Mouse (Mus musculus) cerebellum, postnatal 36 days (tissue): Measurements from ENCODE around the gene Igsf9.

Experiments used
- DNase-seq, 2 experiments: peaks; one replicate each; pipeline ENCODE4 v3.0.0; 2021 to 2022; ENCODE audit warnings: mixed read lengths in 2 of 2

The Igsf9 gene

DNA sequence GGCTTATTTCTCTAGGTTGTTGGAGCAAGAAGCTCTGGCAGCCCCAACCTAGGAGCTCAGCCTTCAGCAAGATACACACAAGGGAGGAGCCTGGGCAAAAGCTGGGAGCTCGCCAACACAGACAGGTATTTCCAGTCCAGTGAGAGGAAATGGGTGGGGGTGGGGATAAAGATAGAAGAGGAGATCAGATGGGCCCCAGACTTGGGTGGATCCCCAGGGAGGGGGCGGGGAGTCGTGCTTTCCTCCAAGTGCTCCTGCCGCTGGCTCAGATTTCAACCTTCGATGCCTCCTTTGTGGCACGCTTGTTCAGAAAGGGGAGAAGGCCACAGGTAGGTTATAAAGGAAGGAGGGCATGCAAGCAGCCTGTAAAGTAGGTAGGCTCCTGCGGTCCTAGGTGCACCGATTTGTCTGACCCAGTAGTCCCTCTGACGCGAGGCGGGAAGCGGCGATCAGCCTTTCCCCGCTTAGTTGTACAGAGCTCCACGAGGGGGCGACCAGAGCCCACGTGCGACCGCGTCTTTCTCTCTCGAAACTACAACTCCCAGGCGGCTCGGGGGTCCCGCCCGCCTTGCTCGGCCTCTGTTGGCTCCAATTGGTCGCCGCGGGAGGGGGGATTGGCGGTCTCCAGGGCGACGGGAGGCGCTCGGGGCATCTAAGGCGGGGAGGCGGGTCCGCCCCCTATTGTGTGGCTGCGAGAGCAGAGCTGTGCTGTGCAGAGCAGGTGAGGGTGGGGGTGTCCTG, at the start of gene Igsf9:
TSS of gene Igsf9 (plus strand) at position 249 of the 741 bp plus-strand sequence.
- peak; percentile 76 to 85 for DNase-seq

GRCm38 (mm10) chr1:172431836-172432586, 49.6 kb upstream of the Igsf9 start:
- DNase-seq = peak in 1 of 2 experiments; percentile 12

DNA sequence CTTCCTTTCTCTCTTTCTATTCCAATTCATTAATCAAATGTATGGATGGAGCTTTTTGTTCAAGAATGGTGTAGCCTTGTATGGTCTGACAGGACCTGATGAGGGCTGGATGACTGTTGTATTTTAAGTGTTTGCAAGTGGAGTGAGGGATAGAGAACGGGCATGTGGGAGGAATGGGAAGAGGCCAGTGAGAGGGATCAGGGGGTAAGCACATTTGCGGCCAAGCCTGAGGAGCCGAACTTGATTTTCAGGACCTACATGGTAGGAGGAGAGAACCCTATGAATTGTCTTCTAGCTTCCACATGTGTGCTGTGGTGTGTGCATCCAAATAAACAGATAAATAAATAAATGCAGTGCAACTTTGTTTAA, 49.0 kb upstream of the Igsf9 start:
- DNase-seq = no peak

- no peak for DNase-seq
These were observed 48.4 kb upstream of the Igsf9 start for GRCm38 (mm10) chr1:172433012-172433850.

DNA sequence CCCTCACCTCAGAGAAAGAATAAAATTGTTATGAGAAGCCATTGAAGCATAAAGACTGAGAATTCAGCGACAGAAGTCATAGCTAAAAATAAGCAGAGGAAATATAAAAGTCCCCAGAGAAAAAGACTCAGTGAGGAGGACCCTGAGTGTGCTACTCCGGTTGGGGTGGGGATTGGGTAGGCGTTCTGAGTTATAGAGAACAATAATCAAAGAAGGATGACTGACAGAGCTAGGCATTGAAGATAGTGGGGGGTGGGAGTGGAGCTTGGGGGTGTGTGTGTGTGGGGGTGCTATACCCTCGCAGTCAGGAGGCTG, 47.8 kb upstream of the Igsf9 start:
- DNase-seq = no peak

DNA sequence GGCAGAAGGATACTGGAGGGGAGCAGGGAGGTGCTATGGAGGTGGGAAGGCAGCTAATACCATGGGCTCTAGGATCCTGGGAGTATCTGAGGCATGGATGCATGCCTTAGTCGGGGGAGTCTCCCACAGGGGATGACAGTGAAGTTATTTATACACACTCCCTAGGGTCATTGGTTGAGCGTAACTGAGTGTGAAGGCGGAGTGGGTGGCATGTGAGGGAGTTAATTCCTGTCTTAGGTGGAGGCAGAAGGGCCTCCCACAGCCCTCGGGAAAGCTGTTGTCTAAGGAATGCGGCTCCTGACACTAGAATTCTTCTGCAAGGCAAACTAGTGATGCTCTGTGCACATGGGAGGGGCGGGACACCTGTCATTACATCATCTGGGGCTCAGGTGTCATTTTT, 44.8 kb upstream of the Igsf9 start:
- no peak for DNase-seq

GRCm38 (mm10) chr1:172438621-172439020, 43.0 kb upstream of the Igsf9 start:
- DNase-seq = no peak

- DNase-seq = no peak
These were observed 41.1 kb upstream of the Igsf9 start for GRCm38 (mm10) chr1:172440521-172440920.

DNA sequence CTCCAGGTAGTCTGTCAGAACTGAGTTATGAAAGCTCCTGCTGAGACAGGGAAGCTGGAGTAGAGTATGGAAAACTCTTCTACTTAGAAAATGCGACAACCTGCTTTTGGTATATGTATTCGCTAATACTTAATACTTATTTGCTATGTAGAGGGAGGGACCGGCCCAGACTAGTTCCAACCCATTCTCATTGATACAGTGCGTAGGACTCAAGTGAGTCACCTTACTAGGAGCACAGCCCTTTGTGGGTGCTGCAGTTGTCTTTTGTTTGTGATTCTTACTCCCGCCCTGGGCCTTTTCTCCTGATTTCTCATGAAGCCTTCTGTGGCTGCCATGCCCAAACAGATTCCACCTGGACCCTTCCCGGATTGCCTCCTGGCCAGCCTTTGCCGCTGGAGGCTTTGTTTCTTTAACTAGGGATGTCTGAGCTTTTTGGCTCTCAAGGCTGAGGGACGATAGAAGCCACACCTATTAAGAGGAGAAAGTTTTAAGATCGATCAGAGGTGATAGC, 39.6 kb upstream of the Igsf9 start:
- no peak for DNase-seq

- DNase-seq = no peak
These were observed 31.4 kb upstream of the Igsf9 start for GRCm38 (mm10) chr1:172450226-172450625.

GRCm38 (mm10) chr1:172450848-172451470, 30.6 kb upstream of the Igsf9 start:
- no peak for DNase-seq

DNA sequence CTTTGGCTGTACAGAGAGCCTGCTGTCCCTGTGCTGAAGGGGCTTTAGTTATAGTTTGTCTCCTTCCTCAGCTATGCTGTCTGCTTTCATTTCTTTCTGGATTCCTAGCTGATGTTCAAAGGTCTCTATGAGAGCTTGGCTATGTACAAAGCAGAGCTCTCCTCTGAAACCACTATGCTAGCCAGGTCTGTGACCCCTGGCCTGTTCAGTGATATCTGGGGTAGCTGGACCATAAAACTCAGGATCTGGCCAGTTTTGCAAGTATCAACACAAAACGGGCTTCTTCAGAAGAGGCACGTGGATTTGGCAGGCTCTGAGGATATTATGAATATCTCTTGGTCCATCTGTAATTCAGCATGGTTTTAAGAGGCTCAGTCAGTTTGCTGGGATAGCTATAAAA, 28.7 kb upstream of the Igsf9 start:
- DNase-seq = no peak

GRCm38 (mm10) chr1:172453810-172454209, 27.8 kb upstream of the Igsf9 start:
- no peak for DNase-seq

GRCm38 (mm10) chr1:172455416-172455815, 26.2 kb upstream of the Igsf9 start:
- DNase-seq = no peak

- no peak for DNase-seq
These were observed 25.4 kb upstream of the Igsf9 start for GRCm38 (mm10) chr1:172456001-172456677.

GRCm38 (mm10) chr1:172457196-172457595, 24.4 kb upstream of the Igsf9 start:
- no peak for DNase-seq

DNA sequence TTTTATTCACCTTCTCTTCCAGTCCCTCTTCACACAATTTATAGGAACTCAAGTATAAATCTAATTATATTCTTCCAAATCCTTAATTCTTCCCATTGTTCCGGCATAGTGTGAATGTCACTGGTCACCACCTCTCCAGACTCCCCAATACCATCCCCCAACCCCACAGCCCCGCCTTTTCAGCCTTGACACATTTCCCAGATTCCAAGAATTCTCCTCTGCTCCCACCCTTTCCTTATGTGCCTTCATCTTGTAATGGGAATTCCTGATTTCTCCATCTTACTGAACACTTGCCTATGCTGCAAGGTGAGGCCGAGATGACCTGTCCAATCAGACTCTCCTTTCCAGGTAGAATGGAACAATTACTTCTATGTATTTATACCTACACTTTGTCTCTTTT, 23.5 kb upstream of the Igsf9 start:
- DNase-seq = no peak

DNA sequence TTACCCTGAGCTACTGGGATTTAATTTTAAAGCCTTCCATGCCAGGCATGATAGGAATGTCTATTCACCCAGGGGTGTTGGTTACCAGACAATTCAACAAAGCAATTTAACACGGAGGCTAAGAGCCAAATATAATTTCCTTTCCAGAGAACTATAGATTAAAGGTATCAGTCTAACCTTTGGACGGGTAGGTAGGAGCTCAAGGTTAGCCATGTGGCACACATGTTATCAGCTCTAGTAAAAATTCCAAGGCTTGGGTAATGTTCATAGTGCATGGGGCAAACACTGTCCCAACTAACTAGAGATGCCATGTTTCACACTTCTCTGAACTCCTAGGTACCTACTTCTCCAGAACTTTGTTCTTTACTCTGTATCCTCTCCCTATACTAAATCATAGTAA, 20.0 kb upstream of the Igsf9 start:
- no peak for DNase-seq

DNA sequence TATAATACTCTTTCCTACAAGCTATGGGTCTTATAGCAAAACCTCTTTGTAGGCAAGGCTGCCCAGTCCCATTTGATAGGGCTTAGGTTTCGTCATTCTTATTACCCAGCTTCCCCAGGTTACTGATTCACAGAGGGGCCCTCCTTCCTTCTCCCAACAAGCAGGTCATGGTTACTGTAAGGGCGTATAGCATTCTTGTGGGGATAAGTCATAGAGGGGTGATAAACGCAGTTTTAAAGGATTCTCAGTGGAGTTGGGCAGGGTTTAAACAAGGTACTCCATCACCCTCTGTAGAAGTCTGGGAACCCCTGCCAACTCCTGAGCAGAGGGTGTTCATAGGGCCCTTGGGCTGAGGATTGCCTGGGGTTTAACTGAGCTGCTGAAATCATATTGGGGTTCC, 19.1 kb upstream of the Igsf9 start:
- DNase-seq = no peak

GRCm38 (mm10) chr1:172463387-172464333, 17.9 kb upstream of the Igsf9 start:
- DNase-seq = no peak

GRCm38 (mm10) chr1:172468301-172468877, 13.2 kb upstream of the Igsf9 start:
- DNase-seq = no peak
